Mouse (Mus musculus) small intestine, adult 2 months (tissue): ENCODE results near the gene Nipsnap3a.

Experiments
- CTCF ChIP-seq: fragments of 200-500 bp; IDR thresholded peaks from 2 replicates; pipeline ENCODE4 v1.5.1; 2012; ENCODE audit warnings: low read depth, mild to moderate bottlenecking, control low read depth, inconsistent platforms, low read length, moderate library complexity, mixed read lengths; ENCODE audit not compliant: insufficient replicate concordance, insufficient read length; ENCODE audit errors: extremely low read depth
- POLR2A ChIP-seq: fragments of 200-500 bp; IDR thresholded peaks from 2 replicates; pipeline ENCODE4 v1.6.1; 2012; ENCODE audit warnings: low read depth, mild to moderate bottlenecking, control low read depth, inconsistent platforms, low read length, moderate library complexity

DNA sequence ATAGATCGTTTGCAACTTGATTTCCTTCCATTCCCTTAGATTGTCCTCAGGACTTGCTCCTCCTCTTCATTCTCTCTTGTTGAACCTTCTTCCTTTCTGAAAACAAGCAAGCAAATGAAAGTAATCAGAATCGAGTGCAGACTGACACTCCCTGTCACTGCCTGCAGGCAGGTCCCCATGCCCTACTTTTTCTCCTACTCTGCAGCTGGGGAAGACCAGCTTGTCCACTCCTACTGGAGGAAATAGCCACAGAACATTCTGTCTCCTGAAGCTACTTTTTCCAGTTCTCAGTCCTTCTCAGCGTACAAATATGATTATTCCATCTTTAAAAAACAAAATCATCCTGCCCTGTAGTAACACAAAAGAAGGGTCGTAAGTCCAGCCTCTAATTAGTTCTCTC lies 35.3 kb downstream of the Nipsnap3a start:
- no peak for TF ChIP-seq CTCF
- no peak for TF ChIP-seq POLR2A
